Mouse (Mus musculus): ENCODE results near the gene Gm7879.

The Gm7879 gene

GRCm38 (mm10) chr5:43948748-43949275 is 35.9 kb downstream of the Gm7879 start:
- DNase-seq (ENCODE audit: low spot score): no peak

DNA sequence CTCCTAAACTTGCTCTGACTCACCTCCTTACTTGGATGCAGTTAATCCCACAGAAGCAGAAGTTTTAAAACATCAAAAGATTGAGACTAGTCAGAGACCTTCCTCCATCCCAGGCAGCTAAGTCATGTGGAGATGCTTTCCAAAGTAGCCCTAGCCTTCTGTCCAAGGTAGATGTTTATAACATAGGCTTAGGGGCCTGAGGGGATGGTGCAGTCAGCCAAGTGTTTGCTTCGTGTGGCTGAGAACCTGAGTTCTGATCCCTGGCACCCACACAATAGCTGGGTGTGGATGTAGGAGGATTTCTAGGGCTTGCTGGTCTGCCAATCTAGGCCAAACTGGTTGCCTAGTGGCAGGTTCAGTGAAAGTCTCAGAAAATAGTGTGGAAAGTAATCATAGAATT is 40.3 kb downstream of the Gm7879 start:
- no peak for DNase-seq (ENCODE audit: low spot score)

DNA sequence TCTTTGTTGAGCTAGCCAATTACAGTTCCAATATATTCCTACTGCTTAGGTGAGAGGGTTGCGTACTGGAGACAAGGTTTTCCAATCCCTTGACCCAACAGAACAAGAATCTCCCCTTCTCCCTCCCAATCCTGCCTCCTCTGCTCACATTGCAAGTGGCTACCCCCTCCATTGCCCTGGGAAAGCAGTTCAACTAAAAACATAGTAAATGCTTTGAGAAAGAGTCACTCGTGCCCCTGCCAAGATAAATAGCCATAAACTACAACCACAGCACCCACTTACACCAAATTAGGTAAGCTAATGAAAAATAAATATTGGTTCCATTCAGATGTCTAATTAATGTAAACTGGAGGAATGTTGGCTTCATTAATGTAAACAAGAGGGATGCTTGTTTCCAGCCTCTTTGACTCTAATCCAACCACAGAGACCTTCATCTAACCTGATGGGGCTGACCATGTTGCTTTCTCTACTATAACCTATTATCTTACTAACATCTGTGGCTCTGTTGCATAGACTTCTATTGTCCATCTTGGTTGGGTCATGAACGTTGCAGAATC is 47.0 kb downstream of the Gm7879 start:
- no peak for DNase-seq (ENCODE audit: low spot score)

DNA sequence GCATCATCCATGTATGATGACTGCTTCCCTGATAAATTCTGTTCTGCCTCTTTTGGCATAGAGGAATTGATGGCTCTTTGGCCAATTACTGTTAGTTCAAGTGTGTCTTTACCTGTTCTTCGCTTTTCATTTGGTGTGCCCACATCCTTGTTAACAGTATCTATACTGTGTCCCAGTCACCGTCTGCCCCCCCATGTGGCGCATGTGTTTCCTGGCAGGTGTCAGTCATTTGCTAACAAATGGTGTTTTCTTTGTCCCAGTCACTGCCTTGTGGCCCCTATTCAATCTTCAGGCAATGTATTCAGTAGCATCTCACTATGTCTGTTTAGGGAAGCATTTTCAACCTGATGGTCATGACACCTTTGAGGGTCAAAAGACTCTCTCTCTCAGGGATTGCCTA is 48.1 kb downstream of the Gm7879 start:
- no peak for DNase-seq (ENCODE audit: low spot score)
